Mouse (Mus musculus) embryonic facial prominence, embryonic 13.5 days (tissue): Measurements from ENCODE around the gene Tmem51. TPM values are rescaled to one million over a fixed set of nuclear protein-coding genes. Genes with fewer than 3 reads are reported as not detected.

Experiments used
- ATAC-seq: fragments of 200-750 bp; cut with Nextera tagmentation; 2 replicates; pipeline ENCODE4 v1.8.0; 2017; ENCODE audit warnings: low read depth; ENCODE audit not compliant: insufficient number of reproducible peaks, insufficient read depth, low FRiP score, low TSS enrichment
- H3K27ac ChIP-seq: fragments of 300-500 bp; sonication (generic); 2 replicates; pipeline ENCODE4 v1.5.1; 2015; ENCODE audit warnings: moderate library complexity, mild to moderate bottlenecking, inconsistent platforms
- H3K27me3 ChIP-seq: fragments of 300-500 bp; sonication (generic); 2 replicates; pipeline ENCODE4 v1.6.1; 2015; ENCODE audit warnings: mild to moderate bottlenecking, inconsistent platforms
- H3K36me3 ChIP-seq: fragments of 300-500 bp; sonication (generic); 2 replicates; pipeline ENCODE4 v1.6.1; 2015; ENCODE audit warnings: mild to moderate bottlenecking, inconsistent platforms
- H3K4me1 ChIP-seq: fragments of 300-500 bp; sonication (generic); 2 replicates; pipeline ENCODE4 v1.6.1; 2015; ENCODE audit warnings: inconsistent platforms
- H3K4me2 ChIP-seq: fragments of 300-500 bp; sonication (generic); 2 replicates; pipeline ENCODE4 v1.6.1; 2015; ENCODE audit warnings: moderate library complexity, mild to moderate bottlenecking, inconsistent platforms
- H3K4me3 ChIP-seq: fragments of 300-500 bp; sonication (generic); 2 replicates; pipeline ENCODE4 v1.5.1; 2015; ENCODE audit warnings: mild to moderate bottlenecking, inconsistent platforms
- H3K9ac ChIP-seq: fragments of 300-500 bp; sonication (generic); 2 replicates; pipeline ENCODE4 v1.6.1; 2015; ENCODE audit warnings: mild to moderate bottlenecking, inconsistent platforms
- H3K9me3 ChIP-seq: fragments of 300-500 bp; sonication (generic); 2 replicates; pipeline ENCODE4 v1.6.1; 2016; ENCODE audit warnings: inconsistent platforms
- WGBS: fragments of 180-500 bp; shearing (Covaris S2); methylation state at CpG from one replicate; pipeline ENCODE4 v1.1.7; 2015; ENCODE audit warnings: mixed read lengths; 5-methylcytosine and 5-hydroxymethylcytosine counted together
- polyA plus RNA-seq: library from polyadenylated mRNA; unstranded; fragments of >200 nt; fragmentation: Nextera tagmentation; extraction: Ambion mirVana; gene quantifications from 2 replicates; pipeline ENCODE4 v1.2.1, GENCODE M21; 2015

Gene Tmem51
- polyA plus RNA-seq, 1 experiment from 2014 or later: 13.9 TPM

DNA sequence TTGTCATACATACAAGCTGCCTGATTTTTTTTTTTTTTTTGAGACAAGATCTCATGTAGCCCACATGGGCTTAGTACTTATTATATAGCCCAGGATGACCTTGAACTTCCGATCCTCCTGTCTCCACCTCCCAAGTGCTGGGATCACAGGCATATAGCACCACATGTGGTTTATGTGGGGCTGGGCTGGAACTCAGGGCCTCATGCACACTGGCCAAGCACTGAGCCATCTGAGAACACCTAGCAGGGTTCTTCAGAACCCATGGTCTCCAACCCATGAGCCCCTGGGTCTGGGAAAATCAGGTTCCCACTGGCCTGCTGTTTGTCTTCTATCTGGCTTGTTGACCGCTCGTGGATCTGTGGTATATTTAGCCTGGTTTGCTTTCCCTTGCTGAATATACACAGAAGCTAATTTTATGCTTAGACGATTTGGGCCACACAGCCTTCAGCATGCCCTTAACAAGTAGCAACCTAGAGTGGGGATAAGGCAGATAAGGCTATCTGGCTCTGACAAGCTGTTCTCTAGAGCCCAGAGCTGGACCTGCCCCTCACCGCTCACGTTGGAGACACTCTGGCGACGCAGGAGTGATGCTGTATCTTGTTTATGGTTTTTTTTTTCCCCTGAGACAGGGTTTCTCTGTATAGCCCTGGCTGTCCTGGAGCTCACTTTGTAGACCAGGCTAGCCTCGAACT, 44.3 kb downstream of the Tmem51 start:
- Histone ChIP-seq H3K4me3 (no peak overlapping the region), H3K36me3 (peaks cover 15% of the 10 kb centered on the region), H3K9ac (no peak overlapping the region), H3K4me1 (peaks cover 40% of the 10 kb centered on the region), H3K9me3 (no peaks in the 10 kb centered on the region), H3K4me2 (no peak overlapping the region), H3K27me3 (no peaks in the 10 kb centered on the region), H3K27ac (no peak overlapping the region)
- WGBS: 88% methylated on average over 9 of the region's 9 CpGs
- ATAC-seq: no peak

DNA sequence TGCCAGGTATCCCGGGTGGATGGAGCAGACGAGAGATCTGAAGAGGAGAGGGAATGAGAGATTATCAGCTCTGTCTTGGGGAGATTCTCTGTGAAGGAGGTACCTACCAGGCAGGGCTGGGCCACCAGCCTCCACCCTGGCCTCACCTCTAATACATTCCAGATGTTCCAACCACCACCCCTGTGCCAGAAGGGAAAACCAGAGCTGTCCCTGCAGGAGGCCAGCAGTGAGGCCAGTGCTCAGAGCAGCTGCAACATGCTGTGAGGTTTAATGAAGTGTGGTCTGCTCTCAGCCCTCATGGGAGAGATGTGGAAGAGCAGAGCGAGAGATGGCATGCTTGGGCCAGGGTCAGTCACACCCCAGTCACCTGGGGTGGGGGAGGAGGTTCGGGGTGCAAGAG, 46.2 kb downstream of the Tmem51 start:
- Histone ChIP-seq H3K36me3 (peaks cover 19% of the 10 kb centered on the region), H3K27ac (no peak overlapping the region), H3K9ac (no peak overlapping the region), H3K27me3 (no peaks in the 10 kb centered on the region), H3K4me1 (peaks cover 32% of the 10 kb centered on the region), H3K9me3 (no peaks in the 10 kb centered on the region), H3K4me3 (no peak overlapping the region), H3K4me2 (no peak overlapping the region)
- no peak for ATAC-seq
- WGBS: 46% methylated on average over 4 of the region's 4 CpGs

DNA sequence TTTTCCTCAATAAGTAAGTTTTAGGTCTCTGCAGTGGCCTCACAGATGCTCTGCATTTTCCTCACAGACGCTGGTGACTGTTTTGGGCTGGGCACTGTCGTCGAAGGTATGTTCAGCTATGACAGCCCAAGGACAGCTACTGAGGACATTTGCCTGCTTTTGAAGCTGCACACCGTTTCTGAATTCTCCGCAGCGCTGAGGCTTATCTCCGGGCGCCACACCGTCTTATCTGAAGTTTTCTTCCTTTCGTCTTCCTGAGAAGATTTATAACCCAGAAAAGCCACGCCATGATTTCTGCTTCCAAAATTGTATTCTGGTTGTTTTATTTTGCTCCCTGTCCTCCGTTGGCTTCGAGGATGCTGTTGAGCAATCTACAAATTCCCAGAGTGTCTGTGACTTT, 55.6 kb downstream of the Tmem51 start:
- WGBS: 82% methylated on average over 13 of the region's 13 CpGs
- no peak overlapping the region for H3K9ac ChIP-seq
- no peaks in the 10 kb centered on the region for H3K9me3 ChIP-seq
- H3K4me1 ChIP-seq: no peaks in the 10 kb centered on the region
- H3K4me3 ChIP-seq: no peak overlapping the region
- no peak for ATAC-seq
- H3K4me2 ChIP-seq: no peak overlapping the region
- H3K27ac ChIP-seq: no peak overlapping the region
- H3K36me3 ChIP-seq: peaks cover 16% of the 10 kb centered on the region
- H3K27me3 ChIP-seq: no peaks in the 10 kb centered on the region

DNA sequence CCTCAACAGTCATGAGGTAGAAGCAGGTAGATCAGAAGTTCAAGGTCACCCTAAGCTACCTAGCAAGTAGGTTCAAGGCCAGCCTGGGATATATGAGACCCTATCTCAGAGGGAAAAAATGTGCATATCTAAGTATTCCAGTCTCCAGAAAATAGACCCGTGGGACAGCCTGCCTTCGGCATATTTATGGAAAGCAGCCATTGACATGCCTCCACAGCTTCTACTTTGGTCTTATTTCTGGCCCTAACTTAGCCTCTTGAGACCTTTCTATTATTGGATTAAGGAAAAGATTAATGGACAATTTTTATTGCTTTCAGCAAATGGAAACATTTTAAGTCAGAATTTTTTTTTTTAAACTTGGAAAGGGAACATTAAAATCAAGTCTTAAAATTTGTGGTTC, 57.1 kb downstream of the Tmem51 start:
- Histone ChIP-seq H3K27me3 (no peaks in the 10 kb centered on the region), H3K9ac (no peak overlapping the region), H3K4me2 (no peak overlapping the region), H3K27ac (no peak overlapping the region), H3K36me3 (peaks cover 14% of the 10 kb centered on the region), H3K4me1 (0 out of 2 replicates have a peak, but pooled peaks cover 4% of the 10 kb centered on the region), H3K4me3 (no peak overlapping the region), H3K9me3 (no peaks in the 10 kb centered on the region)
- WGBS: 79% methylated on average over 2 of the region's 2 CpGs
- no peak for ATAC-seq

DNA sequence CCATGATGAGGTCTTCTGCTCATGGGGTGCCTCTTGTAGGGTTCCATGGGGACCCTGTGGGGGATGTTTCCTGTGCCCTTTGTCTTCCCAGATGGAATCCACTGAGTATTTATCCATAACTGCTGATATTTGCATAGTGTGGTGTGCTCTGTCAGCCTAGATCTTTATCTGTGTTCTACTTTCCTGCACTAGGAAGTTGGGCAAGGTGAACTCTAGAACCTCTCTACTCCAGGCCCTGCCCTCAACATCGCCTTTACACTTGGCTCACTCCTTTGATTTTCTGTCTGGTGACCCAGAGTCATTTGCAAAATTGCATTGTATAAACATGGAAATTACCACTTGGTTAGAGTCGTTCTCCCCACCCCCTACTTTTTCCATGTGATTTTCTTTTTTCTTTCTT, 59.6 kb downstream of the Tmem51 start:
- 0 out of 2 replicates have a peak, but pooled peaks cover 4% of the 10 kb centered on the region for H3K4me1 ChIP-seq
- H3K27ac ChIP-seq: no peak overlapping the region
- H3K4me3 ChIP-seq: no peak overlapping the region
- H3K9me3 ChIP-seq: no peaks in the 10 kb centered on the region
- H3K9ac ChIP-seq: no peak overlapping the region
- WGBS: 85% methylated on average over 2 of the region's 2 CpGs
- H3K36me3 ChIP-seq: no peaks in the 10 kb centered on the region
- H3K27me3 ChIP-seq: no peaks in the 10 kb centered on the region
- no peak overlapping the region for H3K4me2 ChIP-seq
- no peak for ATAC-seq

DNA sequence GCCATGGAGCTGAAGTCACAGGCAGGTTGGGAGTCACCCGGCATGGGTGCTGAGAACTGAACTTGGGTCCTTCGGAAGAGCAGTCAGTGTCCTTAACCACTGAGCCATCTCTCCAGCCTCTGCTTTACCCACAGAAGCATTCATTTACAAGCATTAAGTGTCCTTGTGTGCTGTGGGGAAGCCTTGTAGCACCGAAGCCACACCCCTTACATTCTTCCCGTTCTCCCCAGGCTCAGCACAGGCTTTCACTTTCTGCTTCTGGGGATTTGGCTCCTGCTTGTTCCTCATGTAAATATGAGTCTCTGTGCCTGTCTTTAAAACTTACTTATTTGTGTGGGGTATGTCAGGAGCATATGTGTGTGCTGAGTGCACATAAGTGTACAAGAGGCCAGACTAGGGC, 60.9 kb downstream of the Tmem51 start:
- no peak for ATAC-seq
- H3K9me3 ChIP-seq: no peaks in the 10 kb centered on the region
- 70% methylated on average over 4 of the region's 4 CpGs for WGBS

DNA sequence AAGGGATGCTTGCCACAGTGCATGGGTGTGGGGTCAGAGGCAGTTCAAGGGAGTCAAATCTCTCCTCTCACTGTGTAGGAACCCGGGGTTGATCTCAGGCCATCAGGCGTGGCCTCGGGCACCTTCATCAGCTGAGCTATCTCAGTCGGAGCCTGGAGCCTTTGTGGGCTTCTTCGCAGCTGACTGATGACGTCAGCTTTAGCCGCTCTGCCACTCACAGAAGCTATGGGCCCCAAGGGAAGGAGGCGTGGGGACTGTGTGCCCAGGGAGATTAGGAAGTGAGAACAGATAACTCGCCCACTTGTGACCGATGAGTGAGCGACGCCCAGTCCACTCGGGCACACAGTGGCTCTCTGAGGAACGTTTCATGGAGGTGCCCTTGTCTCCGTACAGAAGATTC, 66.4 kb downstream of the Tmem51 start:
- ATAC-seq: no peak
- H3K4me2 ChIP-seq: no peak overlapping the region

More for the DNA sequence above, 60.9 kb downstream of the Tmem51 start:
- no peak overlapping the region for H3K9ac ChIP-seq
- H3K4me1 ChIP-seq: 0 out of 2 replicates have a peak, but pooled peaks cover 4% of the 10 kb centered on the region
- no peak overlapping the region for H3K4me2 ChIP-seq
- H3K27ac ChIP-seq: no peak overlapping the region
- H3K36me3 ChIP-seq: no peaks in the 10 kb centered on the region
- no peak overlapping the region for H3K4me3 ChIP-seq
- no peaks in the 10 kb centered on the region for H3K27me3 ChIP-seq

DNA sequence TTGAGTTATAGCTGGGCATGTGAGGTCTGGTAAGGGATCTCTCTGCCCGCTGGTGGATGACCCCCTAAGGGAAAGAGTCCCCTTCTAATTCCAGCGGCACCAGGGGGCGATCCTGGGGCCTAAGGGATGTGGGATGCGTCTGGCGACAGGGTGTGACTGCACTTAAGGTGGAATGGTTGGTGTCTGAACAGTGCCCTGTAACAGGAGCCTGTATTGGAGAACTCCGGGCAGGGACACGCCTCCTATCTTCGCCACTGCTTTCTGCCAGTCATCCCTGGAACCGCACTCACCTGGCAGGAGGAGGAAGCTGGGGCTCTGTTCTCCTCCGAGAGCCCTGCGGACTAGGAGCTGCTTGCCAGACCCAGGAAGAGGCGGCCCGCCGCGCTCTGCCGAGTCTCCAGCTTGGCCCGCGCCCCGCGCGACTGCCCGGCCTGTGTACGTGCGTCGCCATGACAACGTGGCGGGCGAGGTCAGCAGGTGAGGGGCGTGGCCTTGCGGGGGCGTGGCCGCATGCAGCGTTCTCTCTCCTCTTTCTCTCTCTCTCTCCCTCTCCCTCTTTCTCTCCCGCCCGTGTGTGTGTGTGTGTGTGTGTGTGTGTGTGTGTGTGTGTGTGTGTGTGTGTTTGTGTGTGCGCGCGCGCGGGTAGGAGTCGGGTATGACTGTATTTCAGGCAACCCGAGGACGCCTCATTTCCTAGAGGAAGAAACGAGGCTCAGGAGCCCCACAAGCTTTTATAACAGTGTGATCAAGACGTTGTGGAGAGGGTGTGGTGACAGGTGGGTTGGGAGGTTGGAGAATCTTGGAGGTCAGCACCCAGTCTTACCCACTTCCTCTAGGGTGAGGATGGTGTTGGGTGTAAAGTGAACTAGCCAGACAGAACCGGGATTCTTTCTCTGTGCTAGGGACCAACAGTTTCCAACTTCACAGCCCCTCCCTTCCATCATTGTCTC, 69.2 kb downstream of the Tmem51 start, which contains the start of gene Fhad1:
Gene Fhad1 (minus strand): TSS at position 424 of the 950 bp plus-strand sequence.
- Histone ChIP-seq H3K27ac (no peak within 1 kb of the TSS), H3K36me3 (no peaks in the 10 kb centered on the region), H3K4me1 (peaks cover 28% of the 10 kb centered on the region), H3K9me3 (no peaks in the 10 kb centered on the region), H3K9ac (peak within 1 kb of the TSS; percentile 58), H3K4me3 (peak within 1 kb of the TSS; percentile 42), H3K27me3 (peaks cover 35% of the 10 kb centered on the region), H3K4me2 (peak within 1 kb of the TSS; percentile 75)
- ATAC-seq: peak; percentile 76
- WGBS: 1% methylated on average over 44 of the region's 46 CpGs

More for the DNA sequence above, 66.4 kb downstream of the Tmem51 start:
- H3K9ac ChIP-seq: no peak overlapping the region
- H3K36me3 ChIP-seq: no peaks in the 10 kb centered on the region
- H3K4me1 ChIP-seq: peaks cover 24% of the 10 kb centered on the region
- peaks cover 35% of the 10 kb centered on the region for H3K27me3 ChIP-seq
- no peaks in the 10 kb centered on the region for H3K9me3 ChIP-seq
- no peak overlapping the region for H3K27ac ChIP-seq
- no peak overlapping the region for H3K4me3 ChIP-seq
- WGBS: 54% methylated on average over 15 of the region's 15 CpGs

DNA sequence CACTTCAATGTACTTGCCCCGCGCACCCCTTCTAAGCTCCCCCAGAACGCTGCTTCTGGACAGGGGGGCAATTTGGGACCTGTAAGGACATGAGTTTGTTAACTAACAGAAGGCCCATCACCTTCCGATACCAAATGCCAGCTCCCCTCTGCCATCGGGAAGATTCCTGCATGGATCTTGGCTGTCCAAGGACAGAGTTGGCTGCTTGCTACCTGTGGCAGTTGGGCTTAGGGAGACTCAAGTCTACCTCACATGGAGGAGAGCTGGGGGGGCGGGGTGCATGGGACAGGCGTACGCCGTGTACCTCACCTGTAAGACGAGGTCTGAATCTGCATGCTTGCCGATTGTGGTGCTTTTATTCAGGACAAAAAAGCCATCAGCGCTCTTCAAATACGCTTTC, 72.9 kb downstream of the Tmem51 start:
- H3K4me1 ChIP-seq: peaks cover 19% of the 10 kb centered on the region
- no peak overlapping the region for H3K27ac ChIP-seq
- H3K27me3 ChIP-seq: peaks cover 20% of the 10 kb centered on the region
- 87% methylated on average over 13 of the region's 13 CpGs for WGBS
- no peak overlapping the region for H3K9ac ChIP-seq
- no peak overlapping the region for H3K4me2 ChIP-seq
- no peaks in the 10 kb centered on the region for H3K36me3 ChIP-seq
- ATAC-seq: no peak
- H3K9me3 ChIP-seq: no peaks in the 10 kb centered on the region
- H3K4me3 ChIP-seq: no peak overlapping the region

DNA sequence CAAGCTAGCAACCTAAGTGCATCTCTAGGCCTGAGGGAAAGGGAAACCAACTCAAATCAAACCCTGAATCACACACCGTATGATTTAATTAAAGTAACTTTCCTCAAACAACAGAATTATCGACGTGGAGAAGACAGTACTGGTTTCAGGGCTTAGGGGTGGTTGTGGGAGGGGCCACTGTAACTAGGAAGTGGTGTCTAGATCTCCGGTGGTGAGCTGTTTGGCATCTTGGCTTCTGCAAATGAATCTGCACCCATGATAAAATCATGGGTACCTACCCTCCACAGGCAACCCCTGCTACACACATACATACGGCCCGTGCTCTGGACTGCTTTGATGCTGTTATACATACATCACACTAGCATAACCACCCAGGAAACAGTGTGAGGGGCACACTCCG, 73.7 kb downstream of the Tmem51 start:
- H3K9me3 ChIP-seq: no peaks in the 10 kb centered on the region
- 65% methylated on average over 7 of the region's 7 CpGs for WGBS
- H3K27me3 ChIP-seq: peaks cover 12% of the 10 kb centered on the region
- no peak overlapping the region for H3K4me2 ChIP-seq
- H3K36me3 ChIP-seq: no peaks in the 10 kb centered on the region
- H3K27ac ChIP-seq: no peak overlapping the region
- ATAC-seq: no peak
- H3K4me3 ChIP-seq: no peak overlapping the region
- H3K4me1 ChIP-seq: peaks cover 13% of the 10 kb centered on the region
- no peak overlapping the region for H3K9ac ChIP-seq

DNA sequence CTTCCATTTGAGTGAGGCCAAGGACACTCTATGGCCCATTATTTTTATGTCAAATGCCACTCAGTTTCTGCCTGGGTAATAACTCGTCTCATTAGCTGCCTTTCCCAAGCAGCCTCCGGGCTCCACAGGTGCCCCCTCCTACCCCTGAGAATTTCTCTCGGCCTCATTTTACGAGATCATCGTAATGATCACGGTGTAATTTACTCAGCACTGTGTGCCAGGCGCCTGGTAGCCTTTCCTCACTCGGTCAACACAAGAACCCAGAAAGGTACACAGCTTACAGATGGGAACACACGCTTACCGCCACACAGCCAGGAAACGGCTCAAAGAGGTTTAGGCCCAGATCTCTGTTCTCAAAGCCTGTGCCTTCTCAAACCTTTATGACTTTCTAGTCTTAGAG, 75.9 kb downstream of the Tmem51 start:
- H3K27me3 ChIP-seq: 0 out of 2 replicates have a peak, but pooled peaks cover 3% of the 10 kb centered on the region
- H3K27ac ChIP-seq: no peak overlapping the region
- no peaks in the 10 kb centered on the region for H3K36me3 ChIP-seq
- H3K4me1 ChIP-seq: peaks cover 5% of the 10 kb centered on the region; the same call in 1 of the 2 replicates
- H3K9ac ChIP-seq: no peak overlapping the region
- ATAC-seq: no peak
- H3K9me3 ChIP-seq: no peaks in the 10 kb centered on the region
- H3K4me2 ChIP-seq: no peak overlapping the region
- 69% methylated on average over 11 of the region's 11 CpGs for WGBS
- no peak overlapping the region for H3K4me3 ChIP-seq
